Mouse (Mus musculus) lung, embryonic 15.5 days (tissue): ENCODE data around the gene Ikzf2. TPM values are rescaled to one million over a fixed set of nuclear protein-coding genes. Genes with fewer than 3 reads are reported as not detected.

Experiments used
- ATAC-seq: fragments of 200-750 bp; cut with Nextera tagmentation; 2 replicates; pipeline ENCODE4 v1.8.0; 2017; ENCODE audit warnings: moderate number of reproducible peaks, borderline replicate concordance; ENCODE audit not compliant: low FRiP score, low TSS enrichment; ENCODE audit errors: extremely low read depth
- H3K27ac ChIP-seq: fragments of 300-500 bp; sonication (generic); 2 replicates; pipeline ENCODE4 v1.5.1; 2015; ENCODE audit warnings: moderate library complexity, mild to moderate bottlenecking, inconsistent platforms
- H3K27me3 ChIP-seq: fragments of 300-500 bp; sonication (generic); 2 replicates; pipeline ENCODE4 v1.6.1; 2015; ENCODE audit warnings: inconsistent platforms
- H3K36me3 ChIP-seq: fragments of 300-500 bp; sonication (generic); 2 replicates; pipeline ENCODE4 v1.6.1; 2015; ENCODE audit warnings: inconsistent platforms
- H3K4me1 ChIP-seq: fragments of 300-500 bp; sonication (generic); 2 replicates; pipeline ENCODE4 v1.6.1; 2015; ENCODE audit warnings: inconsistent platforms
- H3K4me2 ChIP-seq: fragments of 300-500 bp; sonication (generic); 2 replicates; pipeline ENCODE4 v1.6.1; 2015; ENCODE audit warnings: inconsistent platforms, mild to moderate bottlenecking, moderate library complexity
- H3K4me3 ChIP-seq: fragments of 300-500 bp; sonication (generic); 2 replicates; pipeline ENCODE4 v1.5.1; 2015; ENCODE audit warnings: mild to moderate bottlenecking, inconsistent platforms
- H3K9ac ChIP-seq: fragments of 300-500 bp; sonication (generic); 2 replicates; pipeline ENCODE4 v1.6.1; 2015; ENCODE audit warnings: inconsistent platforms
- H3K9me3 ChIP-seq: fragments of 300-500 bp; sonication (generic); 2 replicates; pipeline ENCODE4 v1.6.1; 2016; ENCODE audit warnings: inconsistent platforms
- WGBS: fragments of 180-500 bp; shearing (Covaris S2); methylation state at CpG from one replicate; pipeline ENCODE4 v1.1.7; 2015; 5-methylcytosine and 5-hydroxymethylcytosine counted together
- polyA plus RNA-seq: library from polyadenylated mRNA; unstranded; fragments of >200 nt; fragmentation: Nextera tagmentation; extraction: Ambion mirVana; gene quantifications from 2 replicates; pipeline ENCODE4 v1.2.1, GENCODE M21; 2015

The Ikzf2 gene
- polyA plus RNA-seq, result 2.6 and 3.8 TPM in 2 replicates

GRCm38 (mm10) chr1:69687076-69687991 is at the start of gene Ikzf2:
Gene Ikzf2, minus strand, starts transcription at chr1:69687245.
- peak within 1 kb of the TSS; percentile 74 for H3K4me3 ChIP-seq
- H3K9ac ChIP-seq, result peak within 1 kb of the TSS; percentile 63
- no peaks in the 10 kb centered on the region for H3K9me3 ChIP-seq
- H3K27me3 ChIP-seq, result no peaks in the 10 kb centered on the region
- peak within 1 kb of the TSS; percentile 84 for H3K27ac ChIP-seq
- ATAC-seq, result peak; percentile 93
- peak within 1 kb of the TSS; percentile 78 for H3K4me2 ChIP-seq
- no peaks in the 10 kb centered on the region for H3K36me3 ChIP-seq
- no peaks in the 10 kb centered on the region for H3K4me1 ChIP-seq
- WGBS, result under 1% methylated on average over 49 of the region's 105 CpGs

GRCm38 (mm10) chr1:69729729-69730128 is 42.7 kb upstream of the Ikzf2 start:
- Histone ChIP-seq H3K36me3 (no peaks in the 10 kb centered on the region), H3K4me2 (no peak overlapping the region), H3K4me3 (no peak overlapping the region), H3K9ac (no peak overlapping the region), H3K4me1 (peaks cover 3% of the 10 kb centered on the region; the same call in 1 of the 2 replicates), H3K27ac (no peak overlapping the region), H3K27me3 (no peaks in the 10 kb centered on the region), H3K9me3 (no peaks in the 10 kb centered on the region)
- no peak for ATAC-seq
- 33% methylated on average over 1 of the region's 1 CpGs for WGBS

DNA sequence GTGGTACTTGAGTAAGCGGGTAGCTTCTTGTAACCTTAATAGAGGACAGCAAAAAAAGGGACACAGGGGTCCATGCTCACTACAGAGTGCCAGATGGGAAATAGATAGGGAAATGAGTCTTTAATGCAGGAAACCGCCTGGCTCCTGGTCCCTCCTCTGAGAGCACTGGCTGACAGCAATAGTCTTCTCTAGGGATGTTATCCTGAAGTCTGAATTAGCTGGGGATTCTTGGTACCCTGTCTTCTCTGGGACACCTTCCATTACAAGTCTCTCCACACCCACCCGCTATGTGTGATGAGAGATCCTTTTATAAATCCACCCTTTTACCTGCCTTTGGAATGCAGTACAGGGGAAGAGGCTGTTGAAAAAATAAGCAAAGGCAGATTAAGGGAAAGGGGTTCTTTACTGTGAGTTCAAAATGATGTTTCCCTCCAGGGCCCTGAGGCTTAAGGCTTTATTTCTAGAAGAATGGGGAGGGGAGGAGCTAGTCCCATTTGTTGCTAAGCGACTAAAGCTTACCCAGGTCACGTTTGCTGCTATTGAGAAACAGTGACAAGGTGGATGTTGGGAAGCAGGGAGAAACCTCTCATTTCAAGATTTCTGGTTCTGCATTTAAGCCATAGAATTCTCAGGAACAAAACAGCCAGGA is 42.1 kb upstream of the Ikzf2 start:
- 25% methylated on average over 5 of the region's 5 CpGs for WGBS
- 0 out of 2 replicates have a peak overlapping the region, but pooled peaks have one; percentile 3 for H3K27ac ChIP-seq

GRCm38 (mm10) chr1:69727968-69728367 is 40.9 kb upstream of the Ikzf2 start:
- Histone ChIP-seq H3K27ac (peak overlapping the region; percentile 46), H3K9me3 (no peaks in the 10 kb centered on the region)
- peak; percentile 69; the same call in 1 of the 2 replicates for ATAC-seq

More for the DNA sequence above, 42.1 kb upstream of the Ikzf2 start:
- Histone ChIP-seq H3K36me3 (no peaks in the 10 kb centered on the region), H3K4me2 (no peak overlapping the region), H3K9ac (no peak overlapping the region), H3K9me3 (no peaks in the 10 kb centered on the region), H3K4me1 (peaks cover 3% of the 10 kb centered on the region; the same call in 1 of the 2 replicates), H3K4me3 (no peak overlapping the region), H3K27me3 (no peaks in the 10 kb centered on the region)
- no peak for ATAC-seq

GRCm38 (mm10) chr1:69717107-69717506 is 30.1 kb upstream of the Ikzf2 start:
- Histone ChIP-seq H3K9me3 (no peaks in the 10 kb centered on the region), H3K4me2 (no peak overlapping the region), H3K27ac (no peak overlapping the region), H3K9ac (no peak overlapping the region), H3K27me3 (no peaks in the 10 kb centered on the region), H3K4me3 (no peak overlapping the region), H3K4me1 (no peaks in the 10 kb centered on the region), H3K36me3 (no peaks in the 10 kb centered on the region)
- ATAC-seq, result no peak
- WGBS, result 75% methylated on average over 3 of the region's 3 CpGs

More at GRCm38 (mm10) chr1:69727968-69728367, 40.9 kb upstream of the Ikzf2 start:
- Histone ChIP-seq H3K36me3 (no peaks in the 10 kb centered on the region), H3K4me2 (no peak overlapping the region), H3K9ac (no peak overlapping the region), H3K4me1 (peaks cover 3% of the 10 kb centered on the region; the same call in 1 of the 2 replicates), H3K27me3 (no peaks in the 10 kb centered on the region), H3K4me3 (no peak overlapping the region)
- 29% methylated on average over 5 of the region's 5 CpGs for WGBS

DNA sequence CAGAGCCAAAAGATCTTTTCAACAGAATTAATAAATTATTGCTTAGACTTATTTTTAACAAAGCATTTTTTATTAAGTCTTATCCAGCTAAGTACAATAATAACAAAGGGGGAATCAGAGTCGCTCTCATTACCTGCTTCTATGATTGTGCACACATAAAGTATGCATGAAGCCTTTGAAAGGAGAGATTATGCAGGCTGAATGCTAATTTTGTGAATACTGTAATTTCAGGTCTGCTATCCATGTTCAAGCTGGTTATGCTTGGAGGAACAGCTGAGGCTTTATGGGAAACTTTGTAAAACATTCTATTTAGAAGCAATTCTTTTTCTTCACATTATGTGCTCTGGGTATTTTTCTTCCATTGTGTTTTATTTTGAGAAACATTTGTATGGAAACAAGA is 21.5 kb upstream of the Ikzf2 start:
- no peaks in the 10 kb centered on the region for H3K36me3 ChIP-seq
- no peaks in the 10 kb centered on the region for H3K9me3 ChIP-seq
- 80% methylated on average over 1 of the region's 1 CpGs for WGBS
- H3K4me1 ChIP-seq, result no peaks in the 10 kb centered on the region
- no peak for ATAC-seq
- H3K4me2 ChIP-seq, result no peak overlapping the region
- H3K27ac ChIP-seq, result no peak overlapping the region
- H3K27me3 ChIP-seq, result no peaks in the 10 kb centered on the region
- H3K9ac ChIP-seq, result no peak overlapping the region
- no peak overlapping the region for H3K4me3 ChIP-seq

DNA sequence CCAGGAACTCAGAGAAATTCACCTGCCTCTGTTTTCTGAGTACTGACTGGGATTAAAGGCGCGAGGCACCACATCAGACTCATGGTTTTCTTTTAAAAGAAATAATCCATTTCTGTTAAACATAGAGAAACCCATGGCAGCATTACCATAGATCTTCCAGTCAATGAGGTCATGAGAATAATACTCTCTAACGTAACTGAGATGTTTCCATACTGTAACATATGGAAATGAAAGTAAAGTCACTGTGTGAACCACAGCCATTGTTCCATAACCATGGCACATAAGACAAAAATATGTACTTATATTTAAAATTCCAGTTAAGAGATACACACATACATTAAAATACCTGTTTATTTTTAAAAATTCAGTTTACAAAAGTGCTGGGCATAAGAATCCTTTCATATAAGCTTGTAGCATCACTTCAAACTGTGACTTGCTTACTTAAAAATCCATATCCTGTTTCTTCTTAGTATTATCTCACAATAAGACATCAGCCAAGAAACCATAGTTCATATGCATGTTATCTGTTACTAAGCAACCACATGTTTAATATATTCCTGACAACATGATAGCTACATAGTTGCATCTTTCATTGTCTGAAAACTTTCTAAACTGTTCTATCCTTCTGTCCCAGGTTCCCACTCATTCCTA is 16.6 kb upstream of the Ikzf2 start:
- no peak overlapping the region for H3K4me3 ChIP-seq
- ATAC-seq, result no peak
- no peak overlapping the region for H3K4me2 ChIP-seq
- H3K9me3 ChIP-seq, result no peaks in the 10 kb centered on the region
- 86% methylated on average over 3 of the region's 3 CpGs for WGBS
- H3K36me3 ChIP-seq, result no peaks in the 10 kb centered on the region
- H3K27ac ChIP-seq, result no peak overlapping the region
- no peaks in the 10 kb centered on the region for H3K27me3 ChIP-seq
- H3K9ac ChIP-seq, result no peak overlapping the region
- no peaks in the 10 kb centered on the region for H3K4me1 ChIP-seq

DNA sequence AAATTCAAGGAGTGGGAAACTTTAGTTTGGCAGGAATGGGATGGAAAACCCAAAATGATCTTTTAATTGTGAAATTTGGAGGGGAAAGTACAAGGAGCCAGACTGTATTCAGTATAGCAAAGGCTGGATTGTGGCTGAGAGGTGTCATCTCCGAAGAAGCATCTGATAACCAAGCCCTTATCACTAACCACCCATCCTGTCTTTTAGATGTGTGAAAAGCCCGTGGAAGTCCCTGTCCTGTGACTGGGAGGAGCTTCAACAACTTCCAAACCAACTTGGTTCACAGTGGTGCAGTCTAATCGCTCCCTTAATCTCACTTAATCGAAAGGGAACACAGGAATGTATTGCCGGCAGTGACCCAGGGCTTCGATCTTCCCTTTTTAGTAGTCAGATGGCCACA is 4.9 kb upstream of the Ikzf2 start:
- no peaks in the 10 kb centered on the region for H3K27me3 ChIP-seq
- no peak overlapping the region for H3K4me3 ChIP-seq
- no peaks in the 10 kb centered on the region for H3K36me3 ChIP-seq
- no peaks in the 10 kb centered on the region for H3K4me1 ChIP-seq
- 71% methylated on average over 6 of the region's 6 CpGs for WGBS
- no peak overlapping the region for H3K27ac ChIP-seq
- H3K9me3 ChIP-seq, result no peaks in the 10 kb centered on the region
- ATAC-seq, result no peak
- no peak overlapping the region for H3K4me2 ChIP-seq
- H3K9ac ChIP-seq, result no peak overlapping the region

- Histone ChIP-seq H3K4me3 (peak overlapping the region; percentile 2; the same call in 1 of the 2 replicates), H3K4me1 (no peaks in the 10 kb centered on the region), H3K36me3 (no peaks in the 10 kb centered on the region), H3K27me3 (no peaks in the 10 kb centered on the region), H3K4me2 (peak overlapping the region; percentile 44), H3K9me3 (no peaks in the 10 kb centered on the region), H3K9ac (no peak overlapping the region), H3K27ac (no peak overlapping the region)
- no peak for ATAC-seq
- 0% methylated on average over 5 of the region's 5 CpGs for WGBS
Observed at GRCm38 (mm10) chr1:69688961-69689360, 1.9 kb upstream of the Ikzf2 start.

DNA sequence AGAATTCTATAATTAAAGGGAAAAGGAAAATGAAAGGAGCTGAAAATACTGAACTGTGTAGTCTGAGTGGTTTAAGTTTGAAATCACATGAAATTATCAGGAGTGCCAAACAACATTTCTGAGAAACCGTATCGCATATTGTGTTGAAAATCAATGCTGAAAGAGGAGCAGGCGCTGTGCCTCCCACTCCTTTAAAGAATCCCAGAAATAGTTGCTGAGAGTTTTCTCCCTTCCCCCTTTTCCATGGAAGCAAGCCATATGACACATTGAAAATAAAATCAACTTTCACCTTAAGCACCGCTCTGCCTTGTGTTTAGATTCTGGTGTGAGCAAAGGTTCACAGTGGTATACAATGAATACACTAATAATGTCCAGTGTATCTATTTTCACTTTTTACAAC is 1.1 kb upstream of the Ikzf2 start:
- Histone ChIP-seq H3K9me3 (no peaks in the 10 kb centered on the region), H3K9ac (peak overlapping the region; percentile 63), H3K4me3 (peak overlapping the region; percentile 74), H3K27ac (no peak overlapping the region), H3K4me2 (peak overlapping the region; percentile 78), H3K27me3 (no peaks in the 10 kb centered on the region), H3K36me3 (no peaks in the 10 kb centered on the region), H3K4me1 (no peaks in the 10 kb centered on the region)
- WGBS, result 3% methylated on average over 4 of the region's 4 CpGs
- ATAC-seq, result no peak

GRCm38 (mm10) chr1:69686741-69687075 is 337 bp downstream of the Ikzf2 start:
- ATAC-seq, result no peak
- peak overlapping the region; percentile 78 for H3K4me2 ChIP-seq
- H3K9me3 ChIP-seq, result no peaks in the 10 kb centered on the region
- under 1% methylated on average over 6 of the region's 6 CpGs for WGBS
- peak overlapping the region; percentile 84 for H3K27ac ChIP-seq
- no peaks in the 10 kb centered on the region for H3K4me1 ChIP-seq
- H3K4me3 ChIP-seq, result peak overlapping the region; percentile 74
- peak overlapping the region; percentile 63 for H3K9ac ChIP-seq
- H3K36me3 ChIP-seq, result no peaks in the 10 kb centered on the region
- H3K27me3 ChIP-seq, result no peaks in the 10 kb centered on the region
